Mouse (Mus musculus): Measurements from ENCODE around the gene Serinc2.

Gene Serinc2

GRCm38 (mm10) chr4:130211870-130212269 is 67.1 kb downstream of the Serinc2 start:
- DNase-seq (ENCODE audit: low read depth in 1 of 2, low spot score in 2 of 2): no peak
